Mouse (Mus musculus) inflammation-experienced regulatory T-cells (primary cell): Measurements from ENCODE around the gene Mast2. TPM values are rescaled to one million over a fixed set of nuclear protein-coding genes. Genes with fewer than 3 reads are reported as not detected.

ENCODE experiments used
- polyA plus RNA-seq, 2 experiments: library from polyadenylated mRNA; unstranded; fragments of 100-300 nt; shearing (Covaris generic); gene quantifications; one replicate each; pipeline ENCODE4 v1.2.1; 2017

Mast2 gene
- polyA plus RNA-seq: 10 to 100 TPM; 16.0 to 18.4 TPM

GRCm38 (mm10) chr4:116464126-116464981 lies at the start of gene Mast2:
Mast2 (minus strand) TSS chr4:116464183.

GRCm38 (mm10) chr4:116507425-116508218 lies 43.6 kb upstream of the Mast2 start, which contains the start of gene Ipp:
Ipp (plus strand) TSS chr4:116507549.

Other genes starting within 250 kb of the Mast2 start
- gene Pik3r3, start 242.6 kb downstream of the Mast2 start, polyA plus RNA-seq: 1 to 10 TPM; 3.8 to 5.7 TPM
- gene Ipp, start 43.4 kb upstream of the Mast2 start, polyA plus RNA-seq: 10 to 100 TPM; 16.8 to 19.6 TPM
- gene Tmem69, start 91.8 kb upstream of the Mast2 start, polyA plus RNA-seq: 10 to 100 TPM; 20.2 to 23.2 TPM
- 10 to 100 TPM; 44.7 to 46.2 TPM for gene Gpbp1l1, start 93.5 kb upstream of the Mast2 start, polyA plus RNA-seq
- 10 to 100 TPM; 15.4 to 17.5 TPM for gene Ccdc17, start 132.5 kb upstream of the Mast2 start, polyA plus RNA-seq
- 10 to 100 TPM; 37.6 to 41.0 TPM for gene Nasp, start 163.8 kb upstream of the Mast2 start, polyA plus RNA-seq
- gene Akr1a1, start 187.5 kb upstream of the Mast2 start, polyA plus RNA-seq: 100 to 1,000 TPM; 260 to 321 TPM
- 100 to 1,000 TPM; 532 to 563 TPM for gene Prdx1, start 221.4 kb upstream of the Mast2 start, polyA plus RNA-seq
- gene Mmachc, start 244.2 kb upstream of the Mast2 start, polyA plus RNA-seq: 10 to 100 TPM in 1 of 2 experiments, 1 to 10 TPM in 1; 9.6 to 10.3 TPM
- 10 to 100 TPM; 15.9 to 22.0 TPM for gene Ccdc163, start 244.3 kb upstream of the Mast2 start, polyA plus RNA-seq